Mouse (Mus musculus) forebrain, embryonic 11.5 days (tissue): ENCODE results near the gene Insm1. TPM values are rescaled to one million over a fixed set of nuclear protein-coding genes. Genes with fewer than 3 reads are reported as not detected.

Experiments
- ATAC-seq: fragments of 200-750 bp; cut with Nextera tagmentation; replicated peaks from 2 replicates; pipeline ENCODE4 v1.8.0; 2017; ENCODE audit warnings: moderate TSS enrichment; ENCODE audit not compliant: low FRiP score
- DNase-seq: peaks from one replicate; pipeline ENCODE4 v3.0.0-alpha.2; 2017; ENCODE audit warnings: low spot score
- H3K27ac ChIP-seq: fragments of 300-500 bp; sonication (generic); 2 replicates; pipeline ENCODE4 v1.5.1; 2014; ENCODE audit warnings: low read depth, low read length
- H3K27me3 ChIP-seq: fragments of 300-500 bp; sonication (generic); 2 replicates; pipeline ENCODE4 v1.6.1; 2014; ENCODE audit warnings: mild to moderate bottlenecking, low read length, mixed read lengths; ENCODE audit not compliant: control insufficient read depth, insufficient read depth
- H3K36me3 ChIP-seq: fragments of 300-500 bp; sonication (generic); 2 replicates; pipeline ENCODE4 v1.6.1; 2014; ENCODE audit warnings: mild to moderate bottlenecking, low read length, moderate library complexity, mixed read lengths; ENCODE audit not compliant: control insufficient read depth, insufficient read depth
- H3K4me1 ChIP-seq: fragments of 300-500 bp; sonication (generic); replicated peaks from 2 replicates; pipeline ENCODE4 v1.6.1; 2014; ENCODE audit warnings: low read length, mixed read lengths; ENCODE audit not compliant: control insufficient read depth, insufficient read depth
- H3K4me2 ChIP-seq: fragments of 300-500 bp; sonication (generic); 2 replicates; pipeline ENCODE4 v1.6.1; 2014; ENCODE audit warnings: low read depth, mild to moderate bottlenecking, low read length, moderate library complexity, mixed read lengths; ENCODE audit not compliant: severe bottlenecking
- H3K4me3 ChIP-seq: fragments of 300-500 bp; sonication (generic); 2 replicates; pipeline ENCODE4 v1.5.1; 2014; ENCODE audit warnings: low read depth, low read length
- H3K9ac ChIP-seq: fragments of 300-500 bp; sonication (generic); 2 replicates; pipeline ENCODE4 v1.6.1; 2014; ENCODE audit warnings: low read length
- H3K9me3 ChIP-seq: fragments of 300-500 bp; sonication (generic); 2 replicates; pipeline ENCODE4 v1.6.1; 2016; ENCODE audit warnings: low read length, mixed read lengths; ENCODE audit not compliant: control insufficient read depth
- WGBS: fragments of 180-500 bp; shearing (Covaris S2); extraction: QIAGEN DNeasy Blood & Tissue Kit; methylation state at CpG from one replicate; pipeline ENCODE4 v1.1.7; 2014; 5-methylcytosine and 5-hydroxymethylcytosine counted together
- polyA plus RNA-seq: library from polyadenylated mRNA; unstranded; fragments of >200 nt; fragmentation: Nextera tagmentation; extraction: Ambion mirVana; gene quantifications from 2 replicates; pipeline ENCODE4 v1.2.1, GENCODE M21; 2014

The Insm1 gene
- polyA plus RNA-seq, 1 experiment from 2014 or later: 5.0 TPM

DNA sequence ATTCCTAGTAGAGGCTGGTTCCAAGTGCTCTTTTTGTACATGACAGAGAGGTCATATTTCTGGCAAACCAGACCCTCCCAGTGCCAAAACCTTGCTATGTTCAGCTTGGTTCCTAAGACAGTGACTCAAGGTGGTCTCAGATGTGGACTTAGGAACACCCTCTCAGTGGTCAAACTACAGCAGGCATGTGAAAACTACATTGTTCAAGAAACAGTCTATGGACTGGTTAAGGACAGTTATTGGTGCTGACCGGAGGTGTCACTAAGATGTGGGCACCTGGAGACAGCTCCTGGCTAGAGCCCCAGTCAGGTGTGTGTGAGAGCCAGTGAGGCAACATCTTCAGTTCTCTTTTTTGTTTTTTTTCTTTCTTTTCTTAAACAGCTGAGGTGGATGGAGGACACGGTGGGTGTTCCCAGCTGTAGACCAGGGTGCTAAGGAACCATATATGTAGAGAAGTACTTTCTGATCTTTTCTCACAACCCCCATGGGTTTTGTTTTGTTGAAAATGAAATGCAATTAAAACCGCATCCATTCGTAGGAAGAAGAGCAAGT lies 17.6 kb downstream of the Insm1 start:
- Histone ChIP-seq H3K27ac (no peak overlapping the region), H3K4me1 (no peaks in the 10 kb centered on the region), H3K4me3 (no peak overlapping the region), H3K9me3 (no peaks in the 10 kb centered on the region), H3K4me2 (no peak overlapping the region), H3K36me3 (no peaks in the 10 kb centered on the region), H3K9ac (no peak overlapping the region), H3K27me3 (no peaks in the 10 kb centered on the region)
- WGBS: 88% methylated on average over 4 of the region's 4 CpGs
- no peak for DNase-seq
- ATAC-seq: no peak

DNA sequence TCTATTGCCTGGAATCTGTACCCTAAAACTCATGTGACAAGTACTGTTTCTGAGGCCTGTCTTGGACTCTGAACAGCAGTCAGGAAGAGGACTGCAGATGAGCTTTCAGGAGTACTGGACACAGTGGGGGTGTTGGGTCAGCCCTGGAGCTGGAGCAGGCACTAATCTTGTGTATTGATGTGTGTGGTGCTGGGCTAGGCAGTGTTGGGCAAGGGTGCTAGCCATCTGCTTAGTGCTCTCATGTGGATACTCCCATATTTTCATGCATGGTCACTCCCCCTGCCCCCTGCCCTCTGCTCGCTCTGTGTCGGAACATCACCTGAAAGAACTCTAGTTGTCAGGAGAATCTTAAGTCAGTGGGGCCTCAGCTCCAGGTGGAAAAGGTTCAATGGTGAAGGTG lies 22.3 kb downstream of the Insm1 start:
- no peak for DNase-seq
- no peak overlapping the region for H3K27ac ChIP-seq
- no peak overlapping the region for H3K4me3 ChIP-seq
- no peaks in the 10 kb centered on the region for H3K36me3 ChIP-seq
- no peaks in the 10 kb centered on the region for H3K9me3 ChIP-seq
- no peak overlapping the region for H3K9ac ChIP-seq
- 90% methylated on average over 2 of the region's 2 CpGs for WGBS
- H3K4me1 ChIP-seq: no peaks in the 10 kb centered on the region
- no peak overlapping the region for H3K4me2 ChIP-seq
- no peaks in the 10 kb centered on the region for H3K27me3 ChIP-seq
- ATAC-seq: no peak

DNA sequence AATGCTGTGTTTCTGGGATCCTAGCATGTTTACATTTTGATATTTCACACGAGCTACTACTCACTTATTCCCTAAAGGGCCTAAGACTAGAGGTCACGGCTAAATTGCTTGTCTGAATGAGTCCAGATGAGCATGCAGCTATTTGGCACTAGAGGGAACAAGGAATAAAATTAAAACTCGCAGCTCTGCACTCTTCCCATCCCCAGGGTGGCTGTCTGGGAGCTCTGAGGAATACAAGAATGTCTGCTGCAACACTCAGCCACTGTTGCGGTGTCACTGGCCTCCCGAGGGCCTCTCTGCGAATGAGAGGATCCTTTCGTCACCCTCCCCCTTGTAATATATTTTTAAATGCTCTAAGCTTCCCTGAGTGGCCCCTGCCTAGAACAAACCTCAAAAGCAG lies 23.7 kb downstream of the Insm1 start:
- ATAC-seq (no peak), DNase-seq (no peak)
- WGBS: 72% methylated on average over 7 of the region's 7 CpGs
- no peaks in the 10 kb centered on the region for H3K27me3 ChIP-seq
- H3K9me3 ChIP-seq: no peaks in the 10 kb centered on the region
- H3K36me3 ChIP-seq: no peaks in the 10 kb centered on the region
- no peak overlapping the region for H3K9ac ChIP-seq
- H3K27ac ChIP-seq: no peak overlapping the region
- no peak overlapping the region for H3K4me3 ChIP-seq
- no peaks in the 10 kb centered on the region for H3K4me1 ChIP-seq
- H3K4me2 ChIP-seq: no peak overlapping the region

DNA sequence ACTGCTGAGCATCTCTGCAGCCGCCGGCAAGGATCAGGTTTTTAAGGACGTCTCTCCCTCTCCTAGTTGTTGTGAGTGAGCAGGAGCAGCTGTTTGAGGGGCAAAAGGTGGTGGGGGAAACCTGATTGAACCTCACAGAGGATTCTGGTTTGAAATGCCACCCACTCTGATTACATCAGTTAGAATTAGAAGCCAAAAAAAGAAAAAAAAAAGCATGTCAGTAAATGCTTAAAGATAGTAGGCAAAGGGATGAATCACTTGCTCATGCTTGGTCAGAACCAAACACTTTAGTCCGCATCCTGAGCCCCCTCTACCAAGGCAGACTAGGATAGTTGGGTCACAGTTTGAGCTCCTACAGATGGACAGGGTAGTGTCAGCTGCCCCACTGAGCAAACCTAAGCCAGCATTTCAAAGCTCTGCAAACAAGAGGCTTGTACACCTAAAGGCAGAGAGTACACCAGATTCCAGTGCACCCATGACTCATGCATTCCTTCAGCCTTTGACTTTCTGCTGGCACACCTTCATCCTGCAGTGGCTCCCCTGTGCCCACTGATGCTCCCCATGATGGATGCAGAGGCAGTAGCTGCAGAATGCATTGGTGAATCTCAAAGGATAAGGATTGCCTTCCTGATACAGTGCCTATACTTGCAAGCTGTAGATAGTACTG lies 24.8 kb downstream of the Insm1 start:
- no peaks in the 10 kb centered on the region for H3K4me1 ChIP-seq
- no peak overlapping the region for H3K4me2 ChIP-seq
- no peak overlapping the region for H3K9ac ChIP-seq
- ATAC-seq (no peak), DNase-seq (no peak)
- no peak overlapping the region for H3K27ac ChIP-seq
- 83% methylated on average over 4 of the region's 4 CpGs for WGBS
- no peaks in the 10 kb centered on the region for H3K27me3 ChIP-seq
- no peaks in the 10 kb centered on the region for H3K36me3 ChIP-seq
- no peak overlapping the region for H3K4me3 ChIP-seq
- no peaks in the 10 kb centered on the region for H3K9me3 ChIP-seq

DNA sequence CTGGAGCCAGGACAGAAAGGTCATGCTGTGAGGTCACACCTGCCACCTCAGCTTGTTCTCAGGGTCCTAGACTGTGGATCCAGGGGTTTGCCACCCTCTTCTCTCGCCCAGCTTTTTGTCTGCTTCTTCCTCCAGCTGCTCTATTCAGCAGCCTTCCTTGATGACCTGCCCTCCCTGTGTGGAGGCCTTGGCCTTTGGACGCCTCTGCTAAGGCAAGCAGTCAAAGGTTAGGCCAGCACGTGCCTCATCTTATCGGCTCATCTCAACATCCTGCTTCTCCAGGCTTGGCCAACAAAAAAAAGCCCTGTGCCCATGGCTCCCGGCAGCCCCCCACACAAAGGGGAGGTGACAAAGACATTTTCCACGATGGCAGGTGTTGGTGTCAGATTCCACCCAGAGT lies 25.9 kb downstream of the Insm1 start:
- no peak overlapping the region for H3K27ac ChIP-seq
- H3K4me1 ChIP-seq: no peaks in the 10 kb centered on the region
- H3K9ac ChIP-seq: no peak overlapping the region
- ATAC-seq (no peak), DNase-seq (no peak)
- no peaks in the 10 kb centered on the region for H3K36me3 ChIP-seq
- H3K9me3 ChIP-seq: no peaks in the 10 kb centered on the region
- no peak overlapping the region for H3K4me3 ChIP-seq
- H3K27me3 ChIP-seq: no peaks in the 10 kb centered on the region
- no peak overlapping the region for H3K4me2 ChIP-seq
- 52% methylated on average over 6 of the region's 6 CpGs for WGBS

DNA sequence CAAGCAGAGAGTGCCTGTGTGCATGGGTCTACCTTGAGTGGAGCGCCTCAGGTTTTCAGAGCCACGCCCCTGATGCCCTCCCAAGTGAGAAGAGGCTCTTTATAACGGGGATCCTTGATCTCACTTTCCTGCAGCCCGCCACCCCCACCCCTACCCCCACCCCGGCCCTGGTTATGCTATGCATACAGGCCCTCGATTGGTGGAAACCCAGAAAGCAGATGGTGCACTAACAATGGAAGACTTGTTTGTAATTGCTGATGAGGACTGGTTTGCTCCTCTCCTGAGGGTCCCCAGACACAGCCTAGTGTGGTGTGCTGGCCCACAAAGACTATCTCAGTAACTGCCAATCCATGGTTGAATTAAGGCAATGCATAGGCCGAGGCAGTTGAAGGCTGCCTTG lies 27.3 kb downstream of the Insm1 start:
- ATAC-seq (peak; percentile 62), DNase-seq (no peak)
- no peaks in the 10 kb centered on the region for H3K4me1 ChIP-seq

DNA sequence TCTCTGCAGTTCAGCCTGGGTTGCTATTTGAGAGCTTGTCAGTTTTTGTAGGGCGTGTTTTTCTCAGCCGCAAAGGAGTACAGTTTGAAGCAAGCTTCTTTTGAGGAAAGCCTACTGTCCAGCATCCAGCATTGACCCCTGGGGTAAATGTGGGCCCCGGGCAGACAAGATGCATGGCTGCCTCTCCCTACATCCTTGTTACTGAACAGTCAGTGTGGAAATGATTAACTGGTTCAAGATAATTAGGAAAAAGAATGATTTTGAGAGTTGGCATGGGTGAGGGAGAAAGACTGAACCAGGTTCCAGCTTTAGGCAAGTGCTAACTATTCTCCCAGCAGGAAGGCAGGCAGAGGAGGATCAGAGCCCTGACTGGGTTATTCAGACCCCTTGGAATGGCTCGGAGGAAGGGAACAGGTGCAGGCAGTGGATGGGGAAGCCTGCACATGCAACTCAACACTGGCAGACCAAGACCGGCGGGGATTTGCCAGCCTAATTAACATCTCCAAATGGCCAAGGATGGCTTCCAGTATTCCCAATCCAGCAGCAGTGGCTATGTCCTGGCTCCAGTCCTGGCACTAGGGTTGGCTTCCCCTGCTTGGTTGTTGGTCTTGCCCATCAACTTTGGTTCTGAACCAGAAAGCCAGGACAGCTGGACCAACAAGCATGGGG lies 28.6 kb downstream of the Insm1 start:
- Histone ChIP-seq H3K9ac (no peak overlapping the region), H3K36me3 (no peaks in the 10 kb centered on the region), H3K4me3 (no peak overlapping the region), H3K4me2 (no peak overlapping the region), H3K4me1 (no peaks in the 10 kb centered on the region), H3K27ac (no peak overlapping the region), H3K9me3 (no peaks in the 10 kb centered on the region), H3K27me3 (no peaks in the 10 kb centered on the region)
- ATAC-seq (no peak), DNase-seq (no peak)
- 70% methylated on average over 6 of the region's 6 CpGs for WGBS

More for the DNA sequence above, 27.3 kb downstream of the Insm1 start:
- Histone ChIP-seq H3K4me3 (no peak overlapping the region), H3K9ac (no peak overlapping the region), H3K36me3 (no peaks in the 10 kb centered on the region), H3K27me3 (no peaks in the 10 kb centered on the region), H3K9me3 (no peaks in the 10 kb centered on the region), H3K4me2 (no peak overlapping the region), H3K27ac (no peak overlapping the region)
- 83% methylated on average over 7 of the region's 7 CpGs for WGBS

DNA sequence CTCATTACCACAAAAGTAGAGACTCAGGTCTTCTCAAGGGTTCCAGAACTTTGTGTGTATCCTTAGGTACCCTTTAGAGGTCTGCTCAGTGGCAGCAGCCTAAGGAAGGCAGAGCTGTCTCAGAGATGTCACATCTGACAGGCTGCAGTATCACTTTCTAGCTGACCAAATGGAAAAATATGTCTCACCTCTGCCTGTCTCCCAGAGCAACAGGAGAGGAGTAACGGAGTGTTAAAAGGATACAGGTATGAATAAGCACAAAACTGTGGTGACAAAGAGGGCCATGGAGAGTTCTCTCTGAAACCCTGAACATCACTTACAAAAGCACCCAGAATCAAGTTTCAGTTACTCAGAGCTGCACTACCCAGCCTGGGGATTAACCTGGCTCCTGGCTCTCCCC lies 32.7 kb downstream of the Insm1 start:
- ATAC-seq: no peak
- H3K27me3 ChIP-seq: no peaks in the 10 kb centered on the region
- peaks cover 14% of the 10 kb centered on the region for H3K4me1 ChIP-seq
- 96% methylated on average over 1 of the region's 1 CpGs for WGBS
- H3K27ac ChIP-seq: no peak overlapping the region
- no peaks in the 10 kb centered on the region for H3K9me3 ChIP-seq
- no peak overlapping the region for H3K4me2 ChIP-seq
- H3K4me3 ChIP-seq: no peak overlapping the region
- no peak for DNase-seq
- no peak overlapping the region for H3K9ac ChIP-seq
- no peaks in the 10 kb centered on the region for H3K36me3 ChIP-seq

DNA sequence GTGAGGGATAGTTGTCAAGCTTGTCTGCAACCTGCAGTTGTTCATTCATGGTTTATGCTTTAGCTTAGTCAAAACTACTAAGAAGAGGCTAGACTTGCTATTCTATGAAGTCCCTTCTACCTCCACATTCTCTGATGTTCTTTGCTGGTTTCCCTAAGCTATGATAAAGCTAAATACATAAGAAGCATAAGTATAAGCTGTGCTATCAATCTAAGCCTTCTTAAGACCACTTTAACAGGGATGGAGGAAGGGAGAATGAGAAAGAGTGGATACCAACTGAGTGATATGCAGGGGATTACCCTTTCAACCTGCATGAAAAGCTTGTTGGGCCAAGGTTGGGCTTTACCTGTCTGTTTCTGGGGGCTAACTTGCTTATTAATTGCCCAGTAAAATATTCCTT lies 33.9 kb downstream of the Insm1 start:
- Histone ChIP-seq H3K27ac (no peak overlapping the region), H3K4me1 (peaks cover 17% of the 10 kb centered on the region), H3K4me3 (no peak overlapping the region), H3K27me3 (no peaks in the 10 kb centered on the region), H3K36me3 (no peaks in the 10 kb centered on the region), H3K9ac (no peak overlapping the region), H3K4me2 (no peak overlapping the region), H3K9me3 (no peaks in the 10 kb centered on the region)
- DNase-seq (no peak), ATAC-seq (no peak)
